Mouse (Mus musculus) kidney, postnatal 25 days (tissue): ENCODE measurements around the gene Sept12.

Experiments used
- DNase-seq, 2 experiments: peaks; one replicate each; pipeline ENCODE4 v3.0.0; 2021; ENCODE audit warnings: mixed read lengths in 2 of 2

The Sept12 gene

GRCm38 (mm10) chr16:4974521-4974920 is 23.1 kb downstream of the Sept12 start:
- no peak for DNase-seq

GRCm38 (mm10) chr16:4971626-4972025 is 26.0 kb downstream of the Sept12 start:
- peak in 1 of 2 experiments; percentile 35 for DNase-seq

GRCm38 (mm10) chr16:4969055-4969843 is 28.4 kb downstream of the Sept12 start:
- DNase-seq, result no peak

- DNase-seq, result no peak
These were observed 29.2 kb downstream of the Sept12 start for GRCm38 (mm10) chr16:4968426-4968825.

- peak in 1 of 2 experiments; percentile 26 for DNase-seq
These were observed 32.1 kb downstream of the Sept12 start for GRCm38 (mm10) chr16:4965392-4966129.

- peak in 1 of 2 experiments; percentile 26 for DNase-seq
These were observed 32.8 kb downstream of the Sept12 start for GRCm38 (mm10) chr16:4964731-4965391.

GRCm38 (mm10) chr16:4963797-4964709 is 33.6 kb downstream of the Sept12 start, which contains the start of gene Anks3:
Gene Anks3, minus strand, starts transcription at chr16:4964205.
- DNase-seq, result peak; percentile 97 to 100

GRCm38 (mm10) chr16:4963346-4963745 is 34.3 kb downstream of the Sept12 start:
- DNase-seq, result peak in 1 of 2 experiments; percentile 27

- peak in 1 of 2 experiments; percentile 31 for DNase-seq
These were observed 37.4 kb downstream of the Sept12 start for GRCm38 (mm10) chr16:4960260-4960659.

- DNase-seq, result peak in 1 of 2 experiments; percentile 28
These were observed 40.2 kb downstream of the Sept12 start for GRCm38 (mm10) chr16:4957446-4957845.

GRCm38 (mm10) chr16:4956609-4957008 is 41.0 kb downstream of the Sept12 start:
- DNase-seq, result no peak

GRCm38 (mm10) chr16:4947378-4947777 is 50.3 kb downstream of the Sept12 start:
- DNase-seq, result peak in 1 of 2 experiments; percentile 34

GRCm38 (mm10) chr16:4946155-4946554 is 51.5 kb downstream of the Sept12 start:
- peak; percentile 47 to 77 for DNase-seq

- no peak for DNase-seq
These were observed 52.2 kb downstream of the Sept12 start for GRCm38 (mm10) chr16:4945415-4945814.

- no peak for DNase-seq
These were observed 54.2 kb downstream of the Sept12 start for GRCm38 (mm10) chr16:4943431-4943830.

- peak in 1 of 2 experiments; percentile 30 for DNase-seq
These were observed 54.8 kb downstream of the Sept12 start for GRCm38 (mm10) chr16:4942868-4943267.

GRCm38 (mm10) chr16:4941016-4941415 is 56.6 kb downstream of the Sept12 start:
- no peak for DNase-seq

GRCm38 (mm10) chr16:4940311-4940850 is 57.3 kb downstream of the Sept12 start:
- DNase-seq, result no peak

- peak; percentile 59 to 83 for DNase-seq
These were observed 58.2 kb downstream of the Sept12 start for GRCm38 (mm10) chr16:4939412-4939811.

GRCm38 (mm10) chr16:4938989-4939388 is 58.7 kb downstream of the Sept12 start:
- DNase-seq, result peak; percentile 98

- no peak for DNase-seq
These were observed 59.2 kb downstream of the Sept12 start, which contains the start of gene Nudt16l1 for GRCm38 (mm10) chr16:4938461-4938860. Gene Nudt16l1, plus strand, starts transcription at chr16:4938761.
